Mouse (Mus musculus): Measurements from ENCODE around the gene Rnls.
"Not testable (repeated sequence)": the region's sequence is repeated elsewhere in the genome, so short reads cannot be mapped to it uniquely, and the experiment has no call there.

Rnls gene

GRCm38 (mm10) chr19:33391651-33392382 lies at the start of gene Rnls:
TSS of gene Rnls (minus strand) at chr19:33392295.
- peak; percentile 28 for DNase-seq (ENCODE audit: extremely low read depth, low read depth, low spot score)

GRCm38 (mm10) chr19:33429457-33429856 lies 37.4 kb upstream of the Rnls start:
- DNase-seq (ENCODE audit: extremely low read depth, low read depth, low spot score), result no peak

DNA sequence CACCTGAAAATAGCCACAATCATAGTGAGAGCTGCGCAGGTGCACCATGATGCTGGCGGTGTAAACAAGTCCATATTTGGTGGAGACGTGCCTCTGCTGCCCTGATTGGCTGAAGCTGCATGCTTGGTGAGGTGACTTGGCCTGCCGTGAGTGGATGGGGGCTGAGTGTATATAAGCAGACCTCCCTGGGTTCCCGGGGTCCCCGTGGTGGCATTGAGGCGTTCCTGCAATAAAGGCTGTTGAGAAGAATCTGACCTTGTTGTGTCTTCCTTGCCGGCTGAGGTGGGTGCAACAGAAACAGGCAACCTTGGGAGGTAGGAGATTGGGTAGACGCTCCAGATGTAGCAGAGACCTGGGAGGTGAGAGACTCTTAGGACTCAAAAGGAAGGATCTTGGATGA lies 27.3 kb upstream of the Rnls start:
- not testable (repeated sequence) for DNase-seq (ENCODE audit: extremely low read depth, low read depth, low spot score)

- no peak for DNase-seq (ENCODE audit: extremely low read depth, low read depth, low spot score)
These were observed 11.3 kb downstream of the Rnls start for GRCm38 (mm10) chr19:33380825-33381224.

DNA sequence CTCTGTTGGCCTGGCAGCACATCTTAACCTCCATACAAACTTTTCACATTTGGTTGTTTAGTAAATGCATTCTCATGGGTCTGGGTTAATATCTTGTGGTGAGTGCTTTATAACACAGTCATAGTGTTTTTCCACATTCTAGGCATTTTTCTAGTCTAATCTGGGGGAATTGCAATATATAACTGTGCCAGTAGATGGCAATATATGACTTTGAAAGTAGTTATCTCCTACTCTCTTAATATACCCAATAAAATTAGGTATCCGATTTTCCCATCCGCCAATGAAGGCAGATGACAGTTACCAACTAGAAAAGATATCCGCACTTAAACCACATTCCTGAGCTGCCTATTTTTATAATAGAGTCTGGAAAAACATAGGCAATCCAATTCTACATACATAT lies 11.7 kb downstream of the Rnls start:
- DNase-seq (ENCODE audit: extremely low read depth, low read depth, low spot score), result no peak

- DNase-seq (ENCODE audit: extremely low read depth, low read depth, low spot score), result no peak
These were observed 23.3 kb downstream of the Rnls start for GRCm38 (mm10) chr19:33368808-33369207.

DNA sequence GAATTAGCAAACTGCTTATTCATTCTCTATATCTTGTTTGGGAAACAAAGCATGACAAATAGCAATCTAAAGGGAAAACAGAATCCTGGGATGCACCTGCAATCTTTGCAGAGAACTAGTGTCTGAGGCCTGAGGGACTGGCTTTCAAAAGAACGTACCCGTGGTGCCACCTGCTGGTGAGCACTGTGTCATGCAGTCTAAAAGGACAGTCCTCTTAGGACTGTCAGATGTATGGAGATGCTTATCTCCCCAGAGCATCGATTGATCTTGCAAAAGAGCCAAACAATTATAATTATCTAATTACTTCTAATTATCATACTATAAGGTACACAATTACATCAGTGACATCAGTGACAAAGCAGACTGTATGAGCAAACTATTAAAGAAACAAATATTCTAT lies 25.4 kb downstream of the Rnls start:
- no peak for DNase-seq (ENCODE audit: extremely low read depth, low read depth, low spot score)

DNA sequence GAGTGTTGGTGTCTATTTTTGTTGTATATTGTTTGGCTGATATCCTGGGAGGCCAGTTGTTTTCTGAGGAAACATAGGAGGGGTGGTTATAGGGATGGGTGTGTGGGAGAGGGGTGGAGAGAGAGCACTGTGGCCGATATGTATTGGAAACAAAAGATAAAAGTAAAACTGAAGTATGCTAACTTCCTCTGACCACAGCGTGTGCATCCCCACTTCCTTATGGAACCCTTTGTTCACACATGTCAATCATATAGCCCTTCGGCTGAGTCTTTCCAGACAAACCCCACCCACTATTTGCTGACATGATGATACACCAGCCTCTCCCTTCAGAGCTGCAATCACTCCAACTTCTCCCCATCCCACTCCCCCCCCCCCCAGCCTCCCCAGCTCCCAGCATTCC lies 35.1 kb downstream of the Rnls start:
- no peak for DNase-seq (ENCODE audit: extremely low read depth, low read depth, low spot score)

GRCm38 (mm10) chr19:33340119-33340518 lies 52.0 kb downstream of the Rnls start:
- DNase-seq (ENCODE audit: extremely low read depth, low read depth, low spot score), result no peak

DNA sequence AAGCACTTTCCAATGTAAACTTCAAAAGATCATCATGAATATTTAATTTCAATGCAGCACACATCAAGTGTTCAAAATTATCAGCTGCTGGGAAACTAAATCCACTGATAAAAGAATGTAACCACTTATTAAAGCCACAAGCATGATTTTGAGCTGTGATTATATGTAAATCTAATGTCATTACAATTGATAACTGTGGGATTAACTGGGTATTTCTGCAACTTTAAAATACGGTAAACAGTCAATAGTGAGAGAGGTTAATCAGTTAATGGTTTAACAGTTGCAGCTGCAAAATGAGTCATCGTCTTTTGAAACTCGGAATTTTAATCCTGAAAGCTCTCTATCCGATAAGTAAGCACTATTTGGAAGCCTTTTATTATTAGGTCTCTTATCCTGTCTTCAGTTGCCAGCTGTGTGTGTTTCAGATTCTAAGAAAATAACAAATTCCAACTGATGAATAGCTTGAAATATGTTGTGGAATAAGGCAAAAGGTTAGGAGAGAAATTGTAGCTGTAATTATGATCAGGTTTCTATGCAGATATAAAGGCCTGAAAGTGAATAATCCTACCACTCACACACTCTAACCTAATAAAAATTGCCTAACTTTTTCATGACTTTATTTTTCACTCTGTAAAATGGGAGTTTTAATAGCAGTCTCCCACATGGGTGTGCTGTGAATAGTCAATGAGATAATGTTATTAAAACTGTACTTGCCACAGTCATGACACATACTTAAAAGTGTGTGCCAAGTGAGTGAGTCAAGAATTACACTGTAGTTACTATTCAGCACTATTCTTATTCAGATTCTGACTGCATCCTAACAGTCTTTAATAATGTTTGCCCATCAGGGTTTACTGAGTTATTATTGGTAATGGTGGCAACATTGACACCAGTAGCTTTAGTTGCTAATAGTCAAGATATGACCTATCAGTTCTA lies 65.1 kb downstream of the Rnls start:
- no peak for DNase-seq (ENCODE audit: extremely low read depth, low read depth, low spot score)

DNA sequence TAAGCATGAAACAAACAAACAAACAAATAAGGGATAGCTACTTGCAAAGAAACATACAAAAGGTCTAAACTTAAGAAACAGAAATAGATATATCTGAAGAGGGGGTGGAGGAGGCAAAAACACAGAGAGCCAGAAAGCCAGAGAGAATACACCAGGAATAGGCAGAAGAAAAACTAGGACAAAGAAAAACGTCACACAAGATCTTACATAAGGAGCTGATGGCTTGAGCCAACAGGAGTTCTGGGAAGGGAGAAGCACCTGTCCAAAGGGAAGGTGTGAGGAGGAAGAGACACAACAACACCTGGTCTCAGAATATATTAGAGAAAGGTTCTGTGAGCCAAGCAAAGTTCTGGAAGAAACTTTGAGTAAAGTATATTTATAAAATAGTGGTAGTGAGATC lies 73.3 kb downstream of the Rnls start:
- DNase-seq (ENCODE audit: extremely low read depth, low read depth, low spot score), result no peak

- DNase-seq (ENCODE audit: extremely low read depth, low read depth, low spot score), result no peak
These were observed 75.0 kb downstream of the Rnls start for GRCm38 (mm10) chr19:33317130-33317529.

DNA sequence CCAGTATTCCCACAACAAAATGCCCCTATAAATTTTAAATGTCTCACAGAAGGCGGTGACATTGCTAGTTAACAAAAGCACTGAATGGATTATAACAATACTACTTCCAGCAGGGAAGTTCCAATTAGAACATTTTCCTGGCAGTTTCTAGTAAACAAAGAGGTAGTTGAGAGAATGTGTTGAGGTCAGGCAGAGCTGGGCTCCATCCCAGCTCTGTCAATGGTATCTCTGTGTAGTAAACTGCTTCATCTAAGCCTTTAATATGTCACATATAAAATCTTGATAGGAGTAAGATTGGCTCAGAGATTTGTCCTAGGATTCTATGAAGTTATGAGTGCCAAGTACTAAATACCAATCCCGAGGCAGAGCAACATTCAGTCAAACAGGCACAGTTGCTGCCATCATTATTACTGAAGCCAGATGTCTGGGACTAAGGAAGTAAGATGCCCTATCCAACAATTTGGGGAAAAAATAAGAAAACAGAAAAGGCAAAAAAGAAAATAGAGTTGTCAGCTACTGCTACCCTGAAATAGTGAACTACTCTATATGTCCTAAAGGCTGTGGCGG lies 92.3 kb downstream of the Rnls start:
- no peak for DNase-seq (ENCODE audit: extremely low read depth, low read depth, low spot score)

GRCm38 (mm10) chr19:33296338-33296737 lies 95.8 kb downstream of the Rnls start:
- no peak for DNase-seq (ENCODE audit: extremely low read depth, low read depth, low spot score)

- DNase-seq (ENCODE audit: extremely low read depth, low read depth, low spot score), result no peak
These were observed 109.1 kb downstream of the Rnls start for GRCm38 (mm10) chr19:33282985-33283384.

GRCm38 (mm10) chr19:33276421-33276820 lies 115.7 kb downstream of the Rnls start:
- no peak for DNase-seq (ENCODE audit: extremely low read depth, low read depth, low spot score)

- DNase-seq (ENCODE audit: extremely low read depth, low read depth, low spot score), result no peak
These were observed 118.4 kb downstream of the Rnls start for GRCm38 (mm10) chr19:33273676-33274075.

DNA sequence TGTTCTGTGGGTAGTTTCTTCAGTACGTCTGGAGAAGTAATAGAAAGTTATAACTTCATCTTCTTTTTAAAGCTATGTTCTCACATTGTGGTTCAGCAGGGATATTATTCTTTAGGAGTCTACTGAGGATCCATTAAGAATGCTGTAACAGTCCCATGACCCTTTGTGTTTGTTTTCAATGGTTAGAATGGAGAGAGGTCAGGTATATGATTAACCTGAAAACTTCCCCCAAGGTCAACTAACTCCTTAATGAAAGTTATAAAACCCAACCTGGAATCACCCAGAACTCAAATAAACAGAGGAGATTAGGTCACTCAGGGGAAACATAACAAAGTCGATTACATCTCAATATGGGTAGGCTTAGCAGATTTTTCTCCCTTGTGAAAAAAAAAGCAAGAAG lies 120.5 kb downstream of the Rnls start:
- no peak for DNase-seq (ENCODE audit: extremely low read depth, low read depth, low spot score)

- DNase-seq (ENCODE audit: extremely low read depth, low read depth, low spot score), result no peak
These were observed 121.9 kb downstream of the Rnls start for GRCm38 (mm10) chr19:33270231-33270630.

GRCm38 (mm10) chr19:33268044-33268443 lies 124.1 kb downstream of the Rnls start:
- DNase-seq (ENCODE audit: extremely low read depth, low read depth, low spot score), result no peak

DNA sequence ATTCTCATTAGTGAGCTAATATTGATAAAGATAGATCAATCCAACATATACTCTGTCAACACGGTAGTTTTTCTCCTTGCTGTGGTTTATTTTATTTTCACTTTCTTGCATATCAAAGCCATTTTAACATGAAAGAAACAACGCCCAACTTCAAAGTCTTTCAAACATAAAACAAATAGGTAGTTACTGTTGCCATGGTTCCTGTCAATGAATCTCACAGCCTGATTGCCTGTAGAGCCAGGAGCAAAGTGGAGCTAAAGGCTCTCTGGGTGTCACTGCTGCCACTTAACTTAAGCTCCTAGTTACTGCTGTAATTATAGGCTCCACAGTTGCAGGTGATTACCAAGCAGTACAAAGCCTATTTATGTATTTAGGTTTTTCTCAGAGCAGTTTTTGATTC lies 126.8 kb downstream of the Rnls start:
- no peak for DNase-seq (ENCODE audit: extremely low read depth, low read depth, low spot score)
